Mouse (Mus musculus) intestine, postnatal 0 days (tissue): ENCODE results near the gene Kti12. TPM values are rescaled to one million over a fixed set of nuclear protein-coding genes. Genes with fewer than 3 reads are reported as not detected.

ENCODE experiments used
- ATAC-seq: fragments of 200-750 bp; cut with Nextera tagmentation; 2 replicates; pipeline ENCODE4 v1.8.0; 2017; ENCODE audit warnings: mild to moderate bottlenecking, moderate TSS enrichment, moderate library complexity
- H3K27ac ChIP-seq: fragments of 300-500 bp; sonication (generic); 2 replicates; pipeline ENCODE4 v1.5.1; 2014; ENCODE audit warnings: mild to moderate bottlenecking, low read depth, low read length, moderate library complexity
- H3K27me3 ChIP-seq: fragments of 300-500 bp; sonication (generic); replicated peaks from 2 replicates; pipeline ENCODE4 v1.6.1; 2014; ENCODE audit warnings: low read length, mixed read lengths; ENCODE audit not compliant: control insufficient read depth, insufficient read depth
- H3K36me3 ChIP-seq: fragments of 300-500 bp; sonication (generic); 2 replicates; pipeline ENCODE4 v1.6.1; 2014; ENCODE audit warnings: mild to moderate bottlenecking, moderate library complexity; ENCODE audit not compliant: control insufficient read depth, insufficient read depth
- H3K4me1 ChIP-seq: fragments of 300-500 bp; sonication (generic); replicated peaks from 2 replicates; pipeline ENCODE4 v1.6.1; 2014; ENCODE audit warnings: antibody characterized with exemption, low read length, mixed read lengths; ENCODE audit not compliant: control insufficient read depth, insufficient read depth
- H3K4me2 ChIP-seq: fragments of 300-500 bp; sonication (generic); replicated peaks from 2 replicates; pipeline ENCODE4 v1.6.1; 2014; ENCODE audit warnings: low read depth, mild to moderate bottlenecking, moderate library complexity
- H3K4me3 ChIP-seq: fragments of 300-500 bp; sonication (generic); 2 replicates; pipeline ENCODE4 v1.5.1; 2014; ENCODE audit warnings: low read depth, low read length
- H3K9ac ChIP-seq: fragments of 300-500 bp; sonication (generic); 2 replicates; pipeline ENCODE4 v1.6.1; 2014; ENCODE audit warnings: mild to moderate bottlenecking, low read depth, low read length
- H3K9me3 ChIP-seq: fragments of 300-500 bp; sonication (generic); 2 replicates; pipeline ENCODE4 v1.6.1; 2016; ENCODE audit warnings: mixed run types; ENCODE audit not compliant: control insufficient read depth
- CTCF ChIP-seq: sonication (generic); IDR thresholded peaks from 2 replicates; pipeline ENCODE4 v1.5.1; 2016; ENCODE audit warnings: low read depth, mild to moderate bottlenecking, control low read depth, antibody characterized with exemption, moderate library complexity
- WGBS: fragments of 180-500 bp; shearing (Covaris S2); extraction: QIAGEN DNeasy Blood & Tissue Kit; methylation state at CpG from one replicate; pipeline ENCODE4 v1.1.7; 2014; 5-methylcytosine and 5-hydroxymethylcytosine counted together
- polyA plus RNA-seq: library from polyadenylated mRNA; unstranded; fragments of >200 nt; fragmentation: Nextera tagmentation; extraction: Ambion mirVana; gene quantifications from 2 replicates; pipeline ENCODE4 v1.2.1, GENCODE M21; 2015

Kti12 gene
- polyA plus RNA-seq, 1 experiment from 2014 or later, result 20.4 TPM

DNA sequence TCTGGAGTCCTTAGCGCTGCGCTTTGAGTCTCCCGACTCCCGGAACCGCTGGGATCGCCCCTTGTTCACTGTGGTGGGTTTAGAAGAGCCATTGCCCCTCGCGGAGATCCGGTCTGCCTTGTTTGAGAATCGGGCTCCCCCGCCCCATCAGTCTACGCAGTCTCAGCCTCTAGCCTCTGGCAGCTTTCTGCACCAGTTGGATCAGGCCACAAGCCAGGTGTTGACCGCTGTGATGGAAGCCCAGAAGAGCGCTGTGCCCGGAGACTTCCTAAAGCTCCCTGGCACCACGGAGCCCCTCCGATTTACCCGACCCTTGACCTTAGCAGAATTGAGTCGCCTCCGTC is 892 bp downstream of the Kti12 start, which contains the start of gene A730015C16Rik:
A730015C16Rik (minus strand) TSS at position 115 of the 344 bp plus-strand sequence.
- ATAC-seq, result peak; percentile 21
- TF ChIP-seq CTCF, result no peak
- 0 out of 2 replicates have a peak, but pooled peaks cover 5% of the 10 kb centered on the region for H3K4me1 ChIP-seq
- H3K27me3 ChIP-seq, result no peaks in the 10 kb centered on the region
- H3K9ac ChIP-seq, result peak within 1 kb of the TSS; percentile 77
- WGBS, result 4% methylated on average over 20 of the region's 20 CpGs
- H3K36me3 ChIP-seq, result peaks cover 5% of the 10 kb centered on the region; the same call in 1 of the 2 replicates
- H3K4me2 ChIP-seq, result peak within 1 kb of the TSS; percentile 92
- peak within 1 kb of the TSS; percentile 85 for H3K4me3 ChIP-seq
- H3K9me3 ChIP-seq, result no peaks in the 10 kb centered on the region
- H3K27ac ChIP-seq, result peak within 1 kb of the TSS; percentile 91

DNA sequence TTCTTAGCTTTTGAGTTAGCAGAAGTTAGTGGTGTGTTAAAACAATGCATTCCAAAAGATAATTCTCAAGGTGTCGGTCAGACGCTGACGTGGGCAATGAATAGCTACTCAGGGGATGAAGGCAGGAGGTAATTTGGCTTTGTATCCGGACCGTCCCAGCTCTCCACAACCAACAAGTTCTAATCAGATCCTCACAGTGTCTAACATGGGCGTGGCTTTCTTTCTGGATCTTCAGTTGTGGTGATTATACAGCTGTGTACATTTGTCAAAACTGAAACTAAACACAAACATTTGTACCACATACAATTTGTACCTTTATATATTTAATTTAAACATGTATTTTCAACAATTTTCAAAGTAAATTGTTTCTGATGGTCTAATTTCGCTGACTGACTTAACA is 19.2 kb downstream of the Kti12 start:
- ATAC-seq, result no peak
- H3K9me3 ChIP-seq, result no peaks in the 10 kb centered on the region
- no peak overlapping the region for H3K9ac ChIP-seq
- no peak overlapping the region for H3K4me3 ChIP-seq
- no peaks in the 10 kb centered on the region for H3K4me1 ChIP-seq
- no peaks in the 10 kb centered on the region for H3K27me3 ChIP-seq
- H3K36me3 ChIP-seq, result peaks cover 24% of the 10 kb centered on the region
- H3K27ac ChIP-seq, result no peak overlapping the region
- TF ChIP-seq CTCF, result no peak
- 77% methylated on average over 7 of the region's 7 CpGs for WGBS
- H3K4me2 ChIP-seq, result no peak overlapping the region

DNA sequence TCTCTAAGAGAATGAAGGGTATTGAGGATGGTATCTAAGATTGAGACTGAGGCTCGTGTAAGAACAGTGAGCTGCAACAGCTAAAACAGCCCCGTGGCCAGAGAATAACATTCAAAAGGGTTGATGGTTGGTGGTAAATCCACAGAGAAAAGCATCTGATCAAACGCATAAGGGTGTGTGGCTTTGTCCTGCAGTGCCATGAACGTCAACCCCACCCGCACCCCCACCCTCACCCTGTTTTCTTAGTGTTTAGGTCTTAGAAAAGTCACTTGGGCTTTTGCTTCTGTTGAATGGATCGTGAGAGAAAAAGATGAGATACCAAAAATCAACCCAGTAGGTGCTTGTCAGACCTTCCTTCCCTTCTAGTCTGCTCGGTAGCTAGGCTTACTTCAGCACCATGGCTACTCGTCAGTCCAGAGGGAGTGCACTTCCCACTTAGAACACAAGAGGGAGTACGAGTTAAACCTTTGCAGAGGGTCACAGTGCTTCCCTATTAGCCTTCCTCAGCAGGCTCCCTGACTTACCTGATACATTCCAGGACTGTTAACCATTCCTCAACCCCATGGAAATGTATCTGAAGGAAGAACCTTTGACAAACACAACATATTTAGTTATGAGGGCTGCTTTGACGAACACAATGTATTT is 22.3 kb downstream of the Kti12 start:
- Histone ChIP-seq H3K27me3 (no peaks in the 10 kb centered on the region), H3K4me3 (no peak overlapping the region), H3K36me3 (0 out of 2 replicates have a peak, but pooled peaks cover 1% of the 10 kb centered on the region), H3K27ac (no peak overlapping the region), H3K4me1 (no peaks in the 10 kb centered on the region), H3K9ac (no peak overlapping the region), H3K9me3 (no peaks in the 10 kb centered on the region), H3K4me2 (no peak overlapping the region)
- peak; percentile 96 for TF ChIP-seq CTCF
- 37% methylated on average over 10 of the region's 10 CpGs for WGBS
- 0 out of 2 replicates have a peak, but pooled peaks have one; percentile 49 for ATAC-seq

DNA sequence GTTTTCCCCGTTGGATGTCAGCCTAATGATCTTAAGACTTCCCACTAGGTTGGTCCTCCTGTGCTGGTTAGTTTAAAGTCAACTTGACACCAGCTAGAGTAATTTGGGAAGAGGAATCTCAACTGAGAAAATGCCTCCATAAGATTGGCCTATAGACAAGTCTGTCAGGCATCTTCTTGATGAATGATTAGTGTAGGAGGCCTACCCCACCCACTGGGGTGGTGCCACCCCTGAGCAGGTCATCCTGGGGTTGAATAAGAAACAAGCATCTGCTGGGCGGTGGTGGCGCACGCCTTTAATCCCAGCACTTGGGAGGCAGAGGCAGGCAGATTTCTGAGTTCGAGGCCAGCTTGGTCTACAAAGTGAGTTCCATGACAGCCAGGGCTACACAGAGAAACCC is 26.2 kb downstream of the Kti12 start:
- no peak for ATAC-seq
- TF ChIP-seq CTCF, result no peak
- H3K4me2 ChIP-seq, result no peak overlapping the region
- H3K4me3 ChIP-seq, result no peak overlapping the region
- H3K36me3 ChIP-seq, result no peaks in the 10 kb centered on the region
- H3K9me3 ChIP-seq, result no peaks in the 10 kb centered on the region
- H3K27ac ChIP-seq, result no peak overlapping the region
- 82% methylated on average over 5 of the region's 5 CpGs for WGBS
- no peaks in the 10 kb centered on the region for H3K4me1 ChIP-seq
- no peaks in the 10 kb centered on the region; the same call in 1 of the 2 replicates for H3K27me3 ChIP-seq
- no peak overlapping the region for H3K9ac ChIP-seq

DNA sequence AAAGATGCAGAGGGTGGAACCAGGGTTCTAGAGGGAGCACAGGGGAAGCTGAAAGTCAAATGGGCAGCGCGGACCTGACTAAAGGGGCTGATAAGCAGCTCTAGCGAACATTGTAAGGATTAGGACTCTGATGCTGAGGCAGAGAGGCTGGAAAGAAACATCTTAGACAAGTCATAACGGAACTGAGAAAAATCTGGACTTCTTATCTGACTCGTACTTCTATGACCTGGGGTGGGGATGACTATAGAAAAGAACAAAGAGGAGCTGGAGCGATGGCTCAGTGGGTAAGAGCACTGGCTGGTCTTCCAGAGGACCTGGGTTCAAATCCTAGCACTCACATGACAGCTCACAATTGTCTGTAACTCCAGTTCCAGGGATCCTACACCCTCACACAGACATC is 30.3 kb downstream of the Kti12 start:
- H3K4me1 ChIP-seq, result 0 out of 2 replicates have a peak, but pooled peaks cover 6% of the 10 kb centered on the region
- no peak for TF ChIP-seq CTCF
- ATAC-seq, result no peak
- 80% methylated on average over 6 of the region's 6 CpGs for WGBS
- no peaks in the 10 kb centered on the region for H3K36me3 ChIP-seq
- no peak overlapping the region for H3K4me3 ChIP-seq
- peaks cover 3% of the 10 kb centered on the region; the same call in 1 of the 2 replicates for H3K27me3 ChIP-seq
- H3K9ac ChIP-seq, result no peak overlapping the region
- H3K27ac ChIP-seq, result no peak overlapping the region
- no peak overlapping the region for H3K4me2 ChIP-seq
- no peaks in the 10 kb centered on the region for H3K9me3 ChIP-seq

- H3K9me3 ChIP-seq, result no peaks in the 10 kb centered on the region
These were observed 31.6 kb downstream of the Kti12 start, which contains the start of gene Rab3b for GRCm38 (mm10) chr4:108878963-108879822. Rab3b (plus strand) TSS chr4:108879063.

More at GRCm38 (mm10) chr4:108878963-108879822, 31.6 kb downstream of the Kti12 start, which contains the start of gene Rab3b:
- no peaks in the 10 kb centered on the region for H3K36me3 ChIP-seq
- H3K4me1 ChIP-seq, result 0 out of 2 replicates have a peak, but pooled peaks cover 6% of the 10 kb centered on the region
- no peak within 1 kb of the TSS for H3K27ac ChIP-seq
- no peak for TF ChIP-seq CTCF
- under 1% methylated on average over 46 of the region's 46 CpGs for WGBS
- ATAC-seq, result peak; percentile 70
- H3K4me3 ChIP-seq, result peak within 1 kb of the TSS; percentile 54
- peak within 1 kb of the TSS; percentile 93 for H3K4me2 ChIP-seq
- peaks cover 3% of the 10 kb centered on the region; the same call in 1 of the 2 replicates for H3K27me3 ChIP-seq
- H3K9ac ChIP-seq, result peak within 1 kb of the TSS; percentile 31
